Mouse (Mus musculus) thymus, adult 2 months (tissue): ENCODE data around the gene Wwox. TPM values are rescaled to one million over a fixed set of nuclear protein-coding genes. Genes with fewer than 3 reads are reported as not detected.
A peak's percentile ranks its signal among the peaks of the same experiment; 100 is the strongest.

ENCODE experiments used
- DNase-seq: peaks from one replicate; pipeline ENCODE4 v3.0.0; 2021
- H3K27ac ChIP-seq: fragments of 200-500 bp; 2 replicates; pipeline ENCODE4 v1.5.1; 2012; ENCODE audit warnings: low read length, control low read depth; ENCODE audit not compliant: control insufficient read depth, insufficient read depth
- H3K27me3 ChIP-seq: fragments of 200-500 bp; 2 replicates; pipeline ENCODE4 v1.6.1; 2012; ENCODE audit warnings: mild to moderate bottlenecking, low read length, moderate library complexity, mixed read lengths; ENCODE audit not compliant: control insufficient read depth, insufficient read depth
- H3K36me3 ChIP-seq: fragments of 200-500 bp; 2 replicates; pipeline ENCODE4 v1.6.1; 2012; ENCODE audit warnings: mild to moderate bottlenecking, low read length, moderate library complexity; ENCODE audit not compliant: control insufficient read depth, insufficient read depth
- H3K4me1 ChIP-seq: fragments of 200-500 bp; replicated peaks from 2 replicates; pipeline ENCODE4 v1.6.1; 2012; ENCODE audit warnings: low read length; ENCODE audit not compliant: control insufficient read depth, insufficient read depth
- H3K4me3 ChIP-seq: fragments of 200-500 bp; 2 replicates; pipeline ENCODE4 v1.5.1; 2012; ENCODE audit warnings: mild to moderate bottlenecking, low read length, control low read depth, moderate library complexity; ENCODE audit not compliant: control insufficient read depth, insufficient read depth
- CTCF ChIP-seq: fragments of 200-500 bp; IDR thresholded peaks from 2 replicates; pipeline ENCODE4 v1.5.1; 2012; ENCODE audit warnings: mild to moderate bottlenecking, control low read depth, low read length, moderate library complexity, borderline replicate concordance; ENCODE audit not compliant: control insufficient read depth, poor library complexity, insufficient read depth; ENCODE audit errors: extremely low read depth
- POLR2A ChIP-seq: fragments of 200-500 bp; IDR thresholded peaks from 2 replicates; pipeline ENCODE4 v1.6.1; 2012; ENCODE audit warnings: mild to moderate bottlenecking, low read length, control low read depth, moderate library complexity; ENCODE audit not compliant: control insufficient read depth, poor library complexity, insufficient read depth; ENCODE audit errors: extremely low read depth
- WGBS: fragments of 180-500 bp; shearing (Covaris S2); methylation state at CpG from one replicate; pipeline ENCODE4 v1.1.7; 2018; 5-methylcytosine and 5-hydroxymethylcytosine counted together
- polyA plus RNA-seq: library from polyadenylated mRNA; depleted of rRNA; stranded (reverse); fragments of >200 nt; gene quantifications from 2 replicates; pipeline ENCODE4 v1.2.3, GENCODE M21; 2012

The Wwox gene
- polyA plus RNA-seq, 1 experiment: 8.4 TPM

GRCm38 (mm10) chr8:114933248-114933647 lies 493.8 kb downstream of the Wwox start:
- TF ChIP-seq POLR2A (no peak), CTCF (no peak)

DNA sequence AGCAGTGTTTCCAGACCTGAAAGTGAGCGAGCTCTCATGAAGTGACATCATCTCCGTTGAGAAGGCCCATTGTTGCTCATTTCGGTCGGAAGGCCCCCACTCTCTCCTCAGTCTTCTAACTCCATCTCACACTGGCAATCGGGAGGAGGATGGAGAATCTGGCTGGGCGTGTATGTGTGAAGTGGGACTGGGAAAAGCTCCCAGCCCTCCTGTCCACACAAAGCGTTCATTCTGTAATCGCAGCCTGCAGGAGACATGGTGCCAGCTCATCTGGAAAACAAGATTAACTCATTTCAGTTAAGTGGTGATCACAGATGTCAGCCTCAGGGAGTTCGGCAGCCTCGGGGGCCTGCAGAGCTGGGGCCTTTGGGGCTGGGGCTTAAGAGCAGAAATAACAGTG lies 497.4 kb downstream of the Wwox start:
- DNase-seq: no peak
- no peak overlapping the region for H3K27ac ChIP-seq
- peaks cover 3% of the 10 kb centered on the region for H3K4me1 ChIP-seq
- H3K4me3 ChIP-seq: no peak overlapping the region
- no peaks in the 10 kb centered on the region for H3K27me3 ChIP-seq
- 93% methylated on average over 10 of the region's 10 CpGs for WGBS
- H3K36me3 ChIP-seq: no peaks in the 10 kb centered on the region
- TF ChIP-seq CTCF (no peak), POLR2A (no peak)

More at GRCm38 (mm10) chr8:114933248-114933647, 493.8 kb downstream of the Wwox start:
- 0 out of 2 replicates have a peak, but pooled peaks cover 3% of the 10 kb centered on the region for H3K4me1 ChIP-seq
- H3K36me3 ChIP-seq: no peaks in the 10 kb centered on the region
- no peak overlapping the region for H3K27ac ChIP-seq
- H3K27me3 ChIP-seq: no peaks in the 10 kb centered on the region
- 100% methylated on average over 1 of the region's 1 CpGs for WGBS
- DNase-seq: peak; percentile 32
- no peak overlapping the region for H3K4me3 ChIP-seq

- Histone ChIP-seq H3K27ac (no peak overlapping the region), H3K4me3 (no peak overlapping the region), H3K36me3 (no peaks in the 10 kb centered on the region), H3K27me3 (no peaks in the 10 kb centered on the region), H3K4me1 (peaks cover 5% of the 10 kb centered on the region)
- TF ChIP-seq POLR2A (no peak), CTCF (no peak)
- no peak for DNase-seq
- WGBS: 96% methylated on average over 8 of the region's 8 CpGs
Observed at GRCm38 (mm10) chr8:114939338-114939737, 499.9 kb downstream of the Wwox start.

DNA sequence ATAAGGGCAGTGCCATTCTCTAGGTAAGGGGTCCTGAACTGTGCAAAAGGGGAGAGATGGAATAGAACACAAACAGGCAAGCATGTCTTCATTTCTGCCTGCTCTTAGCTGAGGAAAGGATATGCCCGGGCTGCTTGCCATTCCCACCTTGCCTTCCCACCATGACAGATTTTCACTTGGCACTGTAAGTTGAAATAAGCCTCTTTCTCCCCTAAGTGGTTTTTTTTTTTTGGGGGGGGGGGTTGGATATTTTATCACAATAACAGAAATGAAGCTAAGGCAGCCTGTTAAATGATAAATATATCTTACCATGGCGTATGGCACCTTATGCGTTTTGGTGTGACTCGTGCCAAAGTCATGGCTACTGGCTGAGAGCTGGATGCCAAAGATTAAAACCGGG lies 501.6 kb downstream of the Wwox start:
- TF ChIP-seq CTCF: no peak
- TF ChIP-seq POLR2A: no peak
- H3K36me3 ChIP-seq: no peaks in the 10 kb centered on the region
- no peaks in the 10 kb centered on the region for H3K27me3 ChIP-seq
- DNase-seq: no peak
- peaks cover 5% of the 10 kb centered on the region for H3K4me1 ChIP-seq
- 96% methylated on average over 5 of the region's 5 CpGs for WGBS
- H3K4me3 ChIP-seq: no peak overlapping the region
- no peak overlapping the region for H3K27ac ChIP-seq

DNA sequence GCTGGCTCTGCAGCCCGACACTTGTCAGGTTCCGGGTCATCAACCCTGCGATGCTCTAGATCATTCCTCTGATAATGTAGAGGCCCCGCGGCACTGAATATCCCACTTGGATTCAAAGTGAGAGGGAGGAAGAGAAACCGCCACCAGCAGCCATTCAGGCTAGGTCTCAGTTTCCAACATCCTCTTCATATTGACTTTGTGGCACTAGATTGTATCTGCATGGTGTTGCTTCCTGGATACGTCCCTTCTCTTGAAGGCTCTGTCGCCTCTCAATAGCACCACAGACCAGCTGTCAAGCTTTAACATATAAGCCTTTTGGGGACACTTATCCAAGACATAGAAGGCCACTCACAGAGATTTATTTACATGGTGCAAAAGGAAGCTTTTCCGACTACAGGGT lies 502.2 kb downstream of the Wwox start:
- 46% methylated on average over 9 of the region's 9 CpGs for WGBS
- no peak for DNase-seq
- TF ChIP-seq CTCF (no peak), POLR2A (no peak)
- Histone ChIP-seq H3K27me3 (no peaks in the 10 kb centered on the region), H3K27ac (no peak overlapping the region), H3K4me1 (peaks cover 5% of the 10 kb centered on the region), H3K4me3 (no peak overlapping the region), H3K36me3 (no peaks in the 10 kb centered on the region)

DNA sequence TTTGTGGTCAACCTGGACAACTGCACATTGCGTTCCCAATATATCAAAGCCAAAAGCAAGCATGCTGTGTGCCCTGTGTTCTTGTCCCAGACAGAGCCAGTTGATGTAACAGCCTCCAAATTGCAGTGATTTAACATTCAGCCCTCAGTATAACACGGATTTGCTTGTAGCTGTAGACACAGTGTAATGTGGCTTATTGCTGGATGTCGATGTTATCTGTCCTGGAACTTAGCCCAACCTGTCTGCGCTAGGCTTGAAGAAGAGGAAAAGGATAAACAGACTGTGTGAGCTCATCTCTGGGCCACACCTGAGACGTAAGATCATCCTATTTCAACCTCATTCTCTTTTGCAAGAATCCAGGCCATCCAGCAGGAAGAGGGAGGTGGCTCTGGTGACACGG lies 508.5 kb downstream of the Wwox start:
- no peak for DNase-seq
- 76% methylated on average over 6 of the region's 6 CpGs for WGBS

More for the DNA sequence above, 508.5 kb downstream of the Wwox start:
- Histone ChIP-seq H3K27me3 (no peaks in the 10 kb centered on the region), H3K36me3 (no peaks in the 10 kb centered on the region), H3K4me1 (no peaks in the 10 kb centered on the region), H3K27ac (no peak overlapping the region), H3K4me3 (no peak overlapping the region)
- TF ChIP-seq CTCF: no peak
- no peak for TF ChIP-seq POLR2A
